Mouse (Mus musculus) hindbrain, postnatal 0 days (tissue): Measurements from ENCODE around the gene Mark3. TPM values are rescaled to one million over a fixed set of nuclear protein-coding genes. Genes with fewer than 3 reads are reported as not detected.
"Not testable (repeated sequence)": the region's sequence is repeated elsewhere in the genome, so short reads cannot be mapped to it uniquely, and the experiment has no call there.

Source experiments
- ATAC-seq: fragments of 200-750 bp; cut with Nextera tagmentation; 2 replicates; pipeline ENCODE4 v1.8.0; 2017; ENCODE audit warnings: mild to moderate bottlenecking, moderate TSS enrichment, moderate library complexity
- DNase-seq: peaks from one replicate; pipeline ENCODE4 v3.0.0-alpha.2; 2015; ENCODE audit warnings: low spot score
- H3K27ac ChIP-seq: fragments of 300-500 bp; sonication (generic); 2 replicates; pipeline ENCODE4 v1.5.1; 2014; ENCODE audit warnings: mild to moderate bottlenecking
- H3K27me3 ChIP-seq: fragments of 300-500 bp; sonication (generic); 2 replicates; pipeline ENCODE4 v1.6.1; 2014; ENCODE audit warnings: low read length, mixed read lengths; ENCODE audit not compliant: insufficient read depth
- H3K36me3 ChIP-seq: fragments of 300-500 bp; sonication (generic); 2 replicates; pipeline ENCODE4 v1.6.1; 2014; ENCODE audit warnings: low read length, mixed read lengths; ENCODE audit not compliant: insufficient read depth
- H3K4me1 ChIP-seq: fragments of 300-500 bp; sonication (generic); 2 replicates; pipeline ENCODE4 v1.6.1; 2014; ENCODE audit warnings: antibody characterized with exemption, low read length, mixed read lengths; ENCODE audit not compliant: insufficient read depth
- H3K4me2 ChIP-seq: fragments of 300-500 bp; sonication (generic); 2 replicates; pipeline ENCODE4 v1.6.1; 2014; ENCODE audit warnings: low read depth, mild to moderate bottlenecking, low read length, moderate library complexity, mixed read lengths
- H3K4me3 ChIP-seq: fragments of 300-500 bp; sonication (generic); 2 replicates; pipeline ENCODE4 v1.5.1; 2014; ENCODE audit warnings: low read length
- H3K9ac ChIP-seq: fragments of 300-500 bp; sonication (generic); replicated peaks from 2 replicates; pipeline ENCODE4 v1.6.1; 2014; ENCODE audit warnings: mild to moderate bottlenecking, low read length, moderate library complexity, mixed read lengths
- H3K9me3 ChIP-seq: fragments of 300-500 bp; sonication (generic); 2 replicates; pipeline ENCODE4 v1.6.1; 2016; ENCODE audit warnings: low read length, mixed read lengths
- CTCF ChIP-seq: IDR thresholded peaks from 2 replicates; pipeline ENCODE4 v1.5.1; 2016; ENCODE audit warnings: antibody characterized with exemption, control low read depth, low read depth
- WGBS: fragments of 180-500 bp; shearing (Covaris S2); extraction: QIAGEN DNeasy Blood & Tissue Kit; methylation state at CpG from one replicate; pipeline ENCODE4 v1.1.7; 2014; 5-methylcytosine and 5-hydroxymethylcytosine counted together
- polyA plus RNA-seq: library from polyadenylated mRNA; unstranded; fragments of >200 nt; fragmentation: Nextera tagmentation; extraction: Ambion mirVana; gene quantifications from 2 replicates; pipeline ENCODE4 v1.2.1, GENCODE M21; 2015
- total RNA-seq: library from RNA; depleted of rRNA; stranded (reverse); fragments of >200 nt; gene quantifications from 2 replicates; pipeline ENCODE4 v1.2.3, GENCODE M21; 2014

Gene Mark3
- total and polyA plus RNA-seq, 2 experiments from 2014 or later: 41.0 to 116 TPM

GRCm38 (mm10) chr12:111548555-111549289 is 25.6 kb upstream of the Mark3 start:
- Histone ChIP-seq H3K9ac (no peak overlapping the region), H3K27me3 (no peaks in the 10 kb centered on the region), H3K4me1 (no peaks in the 10 kb centered on the region), H3K27ac (no peak overlapping the region), H3K4me3 (no peak overlapping the region), H3K9me3 (no peaks in the 10 kb centered on the region), H3K4me2 (no peak overlapping the region), H3K36me3 (peaks cover 26% of the 10 kb centered on the region)
- ATAC-seq (no peak), DNase-seq (no peak)
- TF ChIP-seq CTCF: no peak
- 50% methylated on average over 2 of the region's 2 CpGs for WGBS

- H3K9me3 ChIP-seq: no peaks in the 10 kb centered on the region
- peaks cover 16% of the 10 kb centered on the region; the same call in 1 of the 2 replicates for H3K36me3 ChIP-seq
- H3K4me1 ChIP-seq: no peaks in the 10 kb centered on the region
- 52% methylated on average over 1 of the region's 1 CpGs for WGBS
- H3K27ac ChIP-seq: no peak overlapping the region
- H3K4me2 ChIP-seq: no peak overlapping the region
- DNase-seq: no peak
- no peak; the same call in 1 of the 2 replicates for TF ChIP-seq CTCF
- H3K4me3 ChIP-seq: no peak overlapping the region
- H3K9ac ChIP-seq: no peak overlapping the region
- no peaks in the 10 kb centered on the region for H3K27me3 ChIP-seq
- no peak for ATAC-seq
Observed at GRCm38 (mm10) chr12:111550679-111551078, 23.6 kb upstream of the Mark3 start.

DNA sequence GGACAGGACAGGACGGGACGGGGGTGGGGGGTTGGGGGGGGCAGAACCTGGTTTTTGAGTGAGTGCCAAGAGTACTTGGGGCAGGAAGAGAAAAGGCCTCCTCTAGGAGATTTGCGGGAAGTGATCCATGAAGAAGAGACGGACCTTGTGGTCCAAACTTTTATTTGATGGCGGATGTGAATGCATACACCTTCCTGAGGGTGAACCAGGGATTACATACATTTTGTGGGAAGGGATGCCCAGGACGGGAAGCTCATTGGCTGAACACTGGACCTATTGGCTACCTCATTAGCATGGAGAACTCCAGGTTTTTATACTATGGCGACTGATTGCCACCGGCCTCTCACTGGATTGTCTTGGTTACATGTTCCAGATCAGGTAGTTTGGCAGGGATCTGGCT is 22.0 kb upstream of the Mark3 start:
- no peak for ATAC-seq

GRCm38 (mm10) chr12:111555357-111555756 is 19.0 kb upstream of the Mark3 start:
- no peak overlapping the region for H3K27ac ChIP-seq
- no peaks in the 10 kb centered on the region for H3K9me3 ChIP-seq
- no peaks in the 10 kb centered on the region for H3K36me3 ChIP-seq
- no peak for DNase-seq
- WGBS: 71% methylated on average over 4 of the region's 4 CpGs
- no peak for ATAC-seq
- no peak overlapping the region for H3K9ac ChIP-seq
- no peak for TF ChIP-seq CTCF
- H3K27me3 ChIP-seq: no peaks in the 10 kb centered on the region
- H3K4me2 ChIP-seq: no peak overlapping the region
- no peaks in the 10 kb centered on the region for H3K4me1 ChIP-seq
- no peak overlapping the region for H3K4me3 ChIP-seq

More for the DNA sequence above, 22.0 kb upstream of the Mark3 start:
- Histone ChIP-seq H3K4me2 (no peak overlapping the region), H3K36me3 (peaks cover 9% of the 10 kb centered on the region; the same call in 1 of the 2 replicates), H3K27me3 (no peaks in the 10 kb centered on the region), H3K4me1 (no peaks in the 10 kb centered on the region), H3K9me3 (no peaks in the 10 kb centered on the region), H3K9ac (no peak overlapping the region), H3K27ac (no peak overlapping the region), H3K4me3 (no peak overlapping the region)
- no peak for DNase-seq
- no peak for TF ChIP-seq CTCF
- WGBS: 60% methylated on average over 8 of the region's 8 CpGs

DNA sequence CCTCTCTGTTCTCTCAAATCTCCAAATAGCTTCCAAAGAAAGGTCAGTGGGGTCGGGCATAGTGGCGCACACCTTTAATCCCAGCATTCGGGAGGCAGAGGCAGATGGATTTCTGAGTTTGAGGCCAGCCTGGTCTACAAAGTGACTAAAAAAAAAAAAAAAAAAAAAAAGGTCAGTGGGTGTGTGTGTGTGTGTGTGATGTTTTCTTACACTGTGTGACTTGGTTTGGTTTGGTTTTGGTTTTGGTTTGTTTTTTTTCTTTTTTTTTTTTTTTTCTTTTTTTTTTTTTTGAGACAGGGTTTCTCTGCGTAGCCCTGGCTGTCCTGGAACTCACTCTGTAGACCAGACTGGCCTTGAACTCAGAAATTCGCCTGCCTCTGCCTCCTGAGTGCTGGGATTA is 18.4 kb upstream of the Mark3 start:
- H3K27ac ChIP-seq, H3K4me3 ChIP-seq, H3K9me3 ChIP-seq, H3K4me2 ChIP-seq, H3K27me3 ChIP-seq, H3K36me3 ChIP-seq, H3K9ac ChIP-seq, H3K4me1 ChIP-seq, DNase-seq, ATAC-seq: not testable (repeated sequence)
- WGBS: 86% methylated on average over 5 of the region's 5 CpGs

- WGBS: 78% methylated on average over 6 of the region's 6 CpGs
Observed at GRCm38 (mm10) chr12:111557538-111557937, 16.8 kb upstream of the Mark3 start.

DNA sequence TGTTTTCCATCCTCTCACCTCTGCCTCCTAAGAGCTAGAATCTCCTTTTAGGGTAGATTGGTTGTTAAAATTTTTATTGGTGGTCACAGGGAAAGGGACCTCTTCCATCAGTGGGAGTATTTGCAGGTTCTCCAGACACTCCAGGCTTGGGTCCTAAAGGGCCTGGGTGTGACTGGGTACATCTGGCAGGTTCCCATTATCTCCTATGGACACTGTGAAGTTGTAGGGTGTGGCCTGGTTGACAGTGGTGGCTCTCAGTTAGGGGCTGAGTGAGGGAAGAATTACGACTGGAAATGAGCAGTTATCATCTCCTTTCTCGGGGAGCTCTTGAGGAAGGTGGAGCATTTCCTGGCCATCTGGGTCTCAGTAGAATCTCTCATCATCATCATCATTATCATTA is 15.7 kb upstream of the Mark3 start:
- no peaks in the 10 kb centered on the region for H3K9me3 ChIP-seq
- no peak for TF ChIP-seq CTCF
- no peaks in the 10 kb centered on the region for H3K27me3 ChIP-seq
- no peak overlapping the region for H3K4me3 ChIP-seq
- H3K27ac ChIP-seq: no peak overlapping the region
- no peak for DNase-seq
- H3K9ac ChIP-seq: no peak overlapping the region
- H3K4me1 ChIP-seq: no peaks in the 10 kb centered on the region
- no peak overlapping the region for H3K4me2 ChIP-seq
- no peak for ATAC-seq
- WGBS: 71% methylated on average over 2 of the region's 2 CpGs
- H3K36me3 ChIP-seq: no peaks in the 10 kb centered on the region

More at GRCm38 (mm10) chr12:111557538-111557937, 16.8 kb upstream of the Mark3 start:
- no peak overlapping the region for H3K4me3 ChIP-seq
- H3K36me3 ChIP-seq: no peaks in the 10 kb centered on the region
- no peak for ATAC-seq
- no peak overlapping the region for H3K27ac ChIP-seq
- no peak for DNase-seq
- no peaks in the 10 kb centered on the region for H3K4me1 ChIP-seq
- H3K27me3 ChIP-seq: no peaks in the 10 kb centered on the region
- no peak overlapping the region for H3K4me2 ChIP-seq
- no peak for TF ChIP-seq CTCF
- no peak overlapping the region for H3K9ac ChIP-seq
- no peaks in the 10 kb centered on the region for H3K9me3 ChIP-seq
